Mouse (Mus musculus) layer of hippocampus, adult 9-10 months (tissue): ENCODE results near the gene Tex22.
A peak's percentile ranks its signal among the peaks of the same experiment; 100 is the strongest.

Experiments used
- DNase-seq: peaks from one replicate; pipeline ENCODE4 v3.0.0; 2022; ENCODE audit warnings: low spot score

Tex22 gene

DNA sequence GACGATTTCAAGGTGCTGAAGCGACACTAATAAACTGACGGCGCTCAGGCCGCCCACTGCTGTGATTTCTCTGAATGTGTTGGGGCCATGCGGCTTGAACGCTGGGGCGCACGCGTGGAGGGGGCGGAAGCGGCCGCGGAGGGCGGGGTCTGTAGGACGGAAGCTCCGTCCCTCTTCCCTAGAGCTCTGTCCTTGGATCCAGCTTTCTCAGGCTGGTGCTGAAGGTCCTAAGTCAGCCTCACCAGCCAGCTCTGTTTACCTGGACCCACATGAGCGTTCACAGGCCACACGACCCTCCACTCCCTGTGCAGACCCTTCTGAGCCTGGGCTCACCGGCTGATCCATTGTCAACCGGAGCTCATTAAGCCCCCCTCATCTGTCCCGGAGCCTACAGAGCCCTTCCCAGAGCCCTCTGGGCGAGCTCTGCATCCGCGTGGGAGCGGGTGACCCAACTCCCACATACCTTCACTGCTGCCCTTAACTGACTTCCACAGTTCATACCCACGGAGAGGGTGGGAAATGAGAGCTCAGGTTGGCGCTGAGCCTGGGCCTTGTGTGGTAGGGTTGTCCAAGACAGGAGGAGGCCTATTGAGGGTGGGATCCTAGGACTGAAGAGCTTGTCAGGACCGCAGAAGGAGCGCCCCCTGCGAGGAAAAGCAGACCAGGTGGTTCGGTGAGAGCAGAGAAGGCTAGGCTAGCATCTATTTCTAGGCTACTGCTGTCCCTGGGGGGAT lies at the start of gene Tex22:
Gene Tex22, plus strand, starts transcription at position 174 of the 734 bp plus-strand sequence.
- peak; percentile 55 for DNase-seq

DNA sequence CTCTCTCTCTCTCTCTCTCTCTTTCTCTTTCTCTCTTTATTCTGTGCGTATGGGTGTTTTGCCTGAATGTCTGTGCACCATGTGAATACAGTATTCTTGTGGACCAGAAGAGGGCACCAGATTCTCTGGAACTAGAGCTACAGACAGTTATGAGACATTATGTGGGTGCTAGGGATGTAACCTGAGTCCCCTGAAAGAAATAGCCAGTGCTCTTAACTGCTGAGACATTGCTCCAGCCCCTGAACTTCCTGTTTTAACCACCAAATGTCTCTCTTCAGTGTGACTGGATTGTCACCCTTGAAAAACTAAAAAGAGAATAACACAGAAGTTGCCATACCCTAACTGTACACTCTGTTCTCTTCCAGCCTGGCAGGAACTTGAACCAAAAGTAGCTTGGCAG lies 47.7 kb upstream of the Tex22 start:
- DNase-seq: no peak

DNA sequence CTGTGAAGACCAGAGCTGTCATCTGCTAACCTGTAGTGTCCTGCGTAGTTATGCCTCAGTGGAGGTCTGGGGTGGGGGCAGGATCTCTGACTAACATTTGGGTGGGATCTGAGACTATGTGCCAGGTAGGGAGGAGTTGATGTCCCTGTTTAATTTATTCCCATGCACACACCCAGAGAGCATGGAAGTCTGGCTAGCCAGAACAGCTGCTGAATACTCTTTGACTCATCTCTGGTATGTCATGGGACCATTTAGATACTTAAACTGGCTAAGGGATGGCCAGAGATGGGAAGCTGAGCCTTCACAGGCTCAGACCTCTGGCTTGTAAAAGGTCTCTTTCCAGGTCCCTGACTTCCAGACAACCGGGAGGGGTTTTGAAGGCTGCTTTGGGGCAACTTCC lies 46.8 kb upstream of the Tex22 start:
- no peak for DNase-seq

DNA sequence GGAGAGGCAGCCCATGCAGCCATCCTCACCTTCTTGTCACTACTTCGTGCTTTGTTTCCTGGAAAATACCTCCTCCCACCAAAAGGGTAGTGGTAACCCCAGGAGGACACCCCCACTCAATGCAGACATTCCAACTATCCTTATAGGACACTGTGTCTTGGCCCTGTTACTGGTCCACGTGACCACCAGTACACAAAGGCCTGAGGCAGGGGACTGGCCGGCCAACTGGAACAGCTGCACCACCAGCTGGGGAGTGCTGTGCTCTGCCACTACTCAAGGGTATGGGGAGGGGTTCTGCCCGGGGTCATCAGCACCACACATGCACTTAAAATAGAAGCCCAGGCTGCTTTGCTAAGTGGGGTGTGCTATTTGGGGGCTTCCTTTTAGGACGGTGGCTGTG lies 46.2 kb upstream of the Tex22 start:
- no peak for DNase-seq

DNA sequence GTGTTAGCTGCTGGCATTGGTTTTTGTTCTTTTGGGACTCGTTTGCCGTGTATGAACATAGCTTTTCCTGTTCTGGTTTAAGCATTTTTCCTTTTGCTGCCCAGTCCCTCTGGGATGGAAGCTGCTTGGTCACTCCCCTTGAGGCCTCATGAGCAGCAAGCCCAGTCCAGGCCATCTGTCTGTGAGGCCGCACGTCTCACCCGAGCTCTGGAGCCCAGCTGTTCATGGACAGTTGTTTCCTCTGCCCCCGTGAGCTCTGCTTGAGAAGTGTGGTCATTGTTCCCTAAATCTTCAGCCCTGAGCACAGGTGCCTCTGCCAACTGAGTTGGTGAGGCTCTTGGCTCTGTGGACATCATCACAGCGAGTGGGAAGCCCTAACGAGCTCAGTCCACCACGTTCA lies 45.4 kb upstream of the Tex22 start:
- DNase-seq: no peak

DNA sequence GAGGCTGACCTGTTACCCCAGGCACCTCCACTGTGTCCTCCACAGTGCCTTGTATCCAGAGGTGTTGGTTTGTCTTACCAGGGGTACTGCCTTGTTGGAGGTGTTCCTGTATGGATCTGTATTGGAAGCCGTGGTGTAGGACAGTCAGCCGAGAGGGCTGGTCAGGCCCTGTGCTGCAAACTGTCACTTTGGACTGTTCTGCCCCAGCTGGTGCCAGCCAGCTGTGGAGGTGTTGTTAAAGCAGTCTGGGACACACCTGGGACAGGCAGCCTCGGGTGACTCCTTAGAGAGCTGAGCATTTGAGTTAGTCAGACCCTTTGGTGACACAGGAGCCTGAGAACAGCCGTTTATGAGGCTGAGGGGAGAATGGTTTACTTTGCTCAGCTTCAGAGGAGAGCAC lies 44.3 kb upstream of the Tex22 start:
- no peak for DNase-seq

DNA sequence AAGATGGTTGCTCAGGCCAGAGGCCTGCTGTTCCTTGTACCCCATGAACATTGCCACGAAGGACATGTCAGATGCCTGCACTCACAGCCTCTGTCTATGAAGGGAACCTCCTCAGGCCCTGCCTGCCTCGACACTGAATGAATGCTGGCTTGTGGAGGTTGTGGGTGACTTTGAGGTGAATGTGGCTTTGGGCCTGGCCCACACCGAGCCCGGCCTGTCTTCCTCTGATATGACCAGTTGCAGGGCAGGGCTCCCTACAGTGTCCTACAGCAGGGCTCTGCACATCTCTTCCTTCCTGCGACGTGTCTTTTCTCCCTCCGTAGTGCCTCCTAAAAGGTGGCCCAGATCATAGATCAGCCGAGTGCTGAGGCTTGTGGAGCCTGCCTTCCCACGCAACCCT lies 43.3 kb upstream of the Tex22 start:
- no peak for DNase-seq

DNA sequence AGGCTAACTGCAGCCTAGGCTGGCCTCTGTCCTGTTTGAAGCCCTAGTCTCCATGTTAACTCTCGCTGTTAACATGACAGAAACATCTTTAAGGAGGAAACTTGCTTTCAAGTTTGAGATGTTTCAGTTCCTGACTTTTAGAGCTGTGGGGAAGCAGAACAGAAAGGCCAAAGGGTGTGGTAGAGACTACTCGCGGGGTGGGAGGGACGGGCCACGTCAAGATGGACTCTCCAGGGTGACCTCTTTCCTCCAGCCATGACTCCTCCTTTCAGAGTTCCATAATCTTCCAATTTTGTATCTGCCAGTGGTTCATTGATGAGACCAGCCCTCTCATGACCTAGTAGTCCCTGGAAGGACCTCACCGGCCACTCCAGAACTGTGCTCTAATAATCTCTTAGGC lies 42.9 kb upstream of the Tex22 start:
- no peak for DNase-seq

DNA sequence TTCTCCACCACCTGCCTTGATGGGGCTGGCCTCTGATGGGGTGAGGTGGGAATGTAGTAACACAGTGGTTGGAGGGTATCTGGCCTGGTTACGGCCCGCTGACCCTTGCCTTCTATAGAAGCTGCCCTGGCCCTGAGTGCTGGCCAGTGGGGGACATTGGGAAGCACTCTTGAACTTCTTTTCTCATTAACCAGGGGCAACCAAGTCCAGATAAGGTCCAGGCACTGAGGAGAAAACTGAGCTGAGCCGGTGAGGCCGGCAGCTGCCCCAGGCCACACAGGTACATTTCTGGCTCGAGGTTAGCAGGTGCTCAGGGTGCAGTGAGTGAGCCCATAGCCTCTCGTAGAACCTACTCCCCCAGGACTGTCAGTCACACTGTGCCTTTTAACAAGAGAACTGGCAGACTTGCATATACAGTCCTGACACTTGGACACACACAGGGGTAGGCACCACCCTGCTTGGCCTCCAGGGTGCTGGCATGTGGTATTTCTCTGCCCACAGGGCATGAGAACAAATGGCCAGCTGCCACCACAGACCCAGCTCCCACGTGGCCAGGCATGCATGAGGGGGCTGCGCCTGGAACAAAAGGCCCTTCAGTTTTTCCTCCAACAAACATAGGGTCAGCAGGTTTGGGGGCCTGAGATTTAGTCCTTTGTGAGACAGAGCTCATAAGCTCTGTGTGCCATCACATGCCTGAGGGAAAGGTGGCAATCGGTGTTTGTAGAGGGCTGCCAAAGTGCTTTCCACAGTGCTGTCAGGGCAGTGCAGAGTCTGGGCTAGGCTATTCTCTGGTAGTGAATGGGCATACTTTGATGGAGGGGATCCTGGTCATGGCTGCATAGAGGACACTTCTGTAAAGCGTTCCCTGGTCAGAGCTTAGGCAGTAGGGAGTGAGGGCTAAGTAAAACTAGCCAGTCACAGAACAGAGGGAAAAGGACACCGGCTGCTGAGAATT lies 41.7 kb upstream of the Tex22 start:
- DNase-seq: peak; percentile 36

DNA sequence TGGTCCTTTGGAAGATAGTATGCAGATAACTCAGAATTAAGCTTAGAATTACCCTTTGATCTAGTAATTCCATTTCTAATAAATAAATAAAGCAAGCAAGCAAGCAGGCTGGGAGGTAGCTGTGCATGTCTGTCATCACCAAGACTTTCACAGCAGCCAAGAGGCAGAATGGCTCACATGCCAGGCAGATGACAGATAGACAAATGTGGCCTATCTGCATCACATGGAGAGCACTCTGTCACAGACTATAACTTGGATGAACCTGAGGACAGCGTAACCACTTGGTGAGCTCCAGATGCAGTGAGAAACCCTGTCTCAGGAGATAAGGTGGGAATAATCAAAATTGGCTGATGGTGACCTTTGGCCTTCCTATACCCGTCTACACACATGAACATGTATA lies 39.2 kb upstream of the Tex22 start:
- DNase-seq: no peak

DNA sequence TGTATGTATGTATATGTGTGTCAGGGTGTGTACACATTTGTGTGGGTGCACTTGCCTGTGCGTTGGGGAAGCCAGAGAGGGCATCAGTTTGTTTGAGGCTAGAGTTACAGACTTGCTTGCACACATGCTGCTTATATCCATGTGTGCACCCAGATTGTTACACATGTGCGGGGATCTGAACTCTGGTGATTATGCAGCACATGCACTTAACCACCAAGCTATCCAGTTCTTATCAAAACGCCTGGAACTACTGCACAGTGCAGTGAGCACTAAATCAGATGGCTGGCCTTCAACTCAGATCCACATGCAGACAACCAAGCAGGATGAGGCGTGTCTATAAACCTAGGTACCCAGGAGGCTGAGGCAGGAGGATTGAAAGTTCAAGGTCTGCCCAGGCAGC lies 37.3 kb upstream of the Tex22 start:
- no peak for DNase-seq

DNA sequence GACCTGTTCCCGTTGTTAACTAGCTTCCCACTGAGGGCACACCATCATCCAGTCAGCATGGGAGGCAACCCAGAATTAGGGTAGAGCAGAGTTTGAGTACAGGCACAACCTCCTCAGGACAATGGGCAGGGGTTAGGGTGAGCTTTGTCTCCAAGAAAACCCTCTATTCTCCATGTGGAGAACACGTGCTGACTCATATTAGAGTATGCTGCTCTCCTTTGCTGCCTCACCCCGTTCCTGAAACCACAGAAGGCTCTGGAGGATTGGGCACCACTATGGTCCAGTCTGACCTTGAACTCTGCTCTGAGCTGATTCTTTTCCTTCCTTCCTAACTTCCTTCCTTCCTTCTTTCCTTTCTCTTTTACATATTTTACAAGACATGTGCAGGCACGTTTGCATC lies 35.9 kb upstream of the Tex22 start:
- no peak for DNase-seq

DNA sequence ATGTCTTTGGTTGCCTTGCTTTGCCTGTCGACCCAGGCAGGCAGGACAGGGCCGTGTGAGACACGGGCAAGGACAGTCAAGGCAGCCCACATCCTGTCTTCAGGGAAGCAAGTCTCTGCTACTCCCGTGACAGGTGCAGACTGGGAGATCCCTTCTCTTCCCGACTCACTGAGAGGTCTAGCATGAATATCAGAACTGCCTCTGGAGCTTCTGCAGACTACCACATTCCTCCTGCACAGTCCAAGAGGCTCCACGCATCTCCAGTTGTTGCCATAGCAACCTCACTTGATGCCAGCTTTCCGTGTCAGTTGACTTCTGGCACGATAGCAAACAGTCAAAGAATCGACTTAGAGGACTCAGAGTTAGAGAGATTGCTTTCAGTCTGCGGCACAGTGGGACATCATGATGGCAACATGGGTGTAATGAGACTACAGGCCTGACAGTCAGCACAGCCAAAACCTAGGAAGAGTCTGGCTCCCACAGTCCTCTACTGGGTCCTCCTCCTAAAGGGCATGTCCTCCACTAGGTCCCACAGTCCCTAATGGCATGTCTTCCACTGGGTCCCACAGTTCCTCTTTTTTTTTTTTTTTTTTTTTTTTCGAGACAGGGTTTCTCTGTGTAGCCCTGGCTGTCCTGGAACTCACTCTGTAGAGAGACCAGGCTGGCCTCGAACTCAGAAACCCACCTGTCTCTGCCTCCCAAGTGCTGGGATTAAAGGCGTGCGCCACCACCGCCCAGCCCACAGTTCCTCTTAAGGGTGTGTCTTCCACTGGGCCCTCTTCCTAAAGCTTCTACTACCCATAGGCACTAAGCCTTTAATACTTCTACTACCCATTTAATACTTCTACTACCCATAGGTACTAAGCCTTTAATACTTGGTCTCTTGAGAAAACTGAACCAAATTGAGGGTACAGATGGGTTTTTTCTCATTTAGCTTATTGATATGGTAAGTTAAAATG lies 32.5 kb upstream of the Tex22 start:
- DNase-seq: peak; percentile 47

DNA sequence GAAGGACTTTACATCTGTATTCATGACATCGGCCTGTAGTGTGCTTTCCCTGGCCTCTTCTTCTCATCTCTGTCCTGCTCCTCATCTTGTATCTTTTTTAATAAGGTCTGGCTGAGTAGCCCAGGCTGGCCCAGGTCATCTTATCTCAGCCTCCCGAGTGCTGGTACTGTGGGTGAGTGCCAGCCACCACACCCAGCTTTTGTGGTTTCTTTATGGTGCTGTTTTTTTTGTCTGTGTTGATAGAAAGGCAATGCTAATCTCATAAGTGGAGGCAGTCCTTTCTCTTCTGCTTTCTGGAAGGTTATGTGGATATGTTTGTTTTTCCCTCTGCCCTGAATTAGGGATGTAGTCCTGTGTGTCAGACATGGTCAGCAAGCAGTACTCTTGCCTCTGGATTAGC lies 31.8 kb upstream of the Tex22 start:
- no peak for DNase-seq

DNA sequence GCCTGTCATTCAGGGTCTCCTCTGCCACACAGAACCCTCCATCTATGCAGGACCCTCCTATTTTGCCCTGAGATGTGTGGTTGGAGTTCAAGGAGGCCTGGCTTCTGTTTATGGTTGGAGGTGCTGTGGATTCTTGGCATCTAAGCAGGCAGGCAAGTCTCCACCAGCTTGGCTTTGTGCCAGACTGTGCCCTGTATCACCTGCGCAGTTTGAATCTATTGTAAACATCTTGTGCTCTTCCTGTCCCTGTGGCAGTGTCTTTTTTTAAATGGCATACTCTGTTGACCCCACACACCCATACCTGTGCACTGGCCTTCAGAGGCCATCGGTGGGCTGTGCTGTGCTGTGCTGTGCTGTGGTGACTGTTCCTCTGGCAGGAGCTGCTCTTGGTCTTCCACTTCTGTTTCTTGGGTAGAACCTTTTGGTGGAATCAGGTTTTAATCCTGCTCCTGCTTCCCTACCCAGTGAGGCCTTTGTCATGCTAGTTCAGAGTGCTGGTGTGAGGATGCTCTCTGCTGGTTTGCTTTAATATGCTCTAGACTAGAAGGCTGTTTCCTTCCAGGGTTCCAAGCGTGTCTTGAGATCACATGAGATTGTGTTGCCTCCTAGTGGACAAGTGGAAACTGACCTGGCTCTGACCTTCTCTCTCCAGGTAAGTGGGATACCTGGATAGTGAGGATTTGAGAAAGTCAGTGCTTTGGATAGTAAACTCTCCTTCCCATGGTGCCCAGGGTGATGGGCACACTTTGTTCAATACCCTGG lies 29.2 kb upstream of the Tex22 start:
- peak; percentile 31 for DNase-seq

DNA sequence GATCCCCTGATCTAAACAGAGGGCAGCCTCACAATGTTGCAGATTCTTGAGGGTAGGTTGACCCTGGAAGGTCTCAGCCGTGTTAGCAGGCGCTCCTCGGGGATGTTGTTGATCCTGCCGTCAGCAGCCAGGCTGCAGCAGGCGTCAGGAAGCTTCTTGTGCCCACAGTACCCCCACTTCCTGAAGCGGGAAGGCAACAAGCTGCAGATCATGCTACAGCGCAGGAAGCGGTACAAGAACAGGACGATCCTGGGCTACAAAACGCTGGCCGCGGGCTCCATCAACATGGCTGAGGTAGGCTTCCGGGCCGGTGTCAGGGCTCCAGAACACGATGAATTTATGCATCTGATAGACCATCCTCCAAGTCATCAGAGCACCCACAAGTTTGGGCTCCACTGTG lies 27.4 kb upstream of the Tex22 start:
- no peak for DNase-seq

DNA sequence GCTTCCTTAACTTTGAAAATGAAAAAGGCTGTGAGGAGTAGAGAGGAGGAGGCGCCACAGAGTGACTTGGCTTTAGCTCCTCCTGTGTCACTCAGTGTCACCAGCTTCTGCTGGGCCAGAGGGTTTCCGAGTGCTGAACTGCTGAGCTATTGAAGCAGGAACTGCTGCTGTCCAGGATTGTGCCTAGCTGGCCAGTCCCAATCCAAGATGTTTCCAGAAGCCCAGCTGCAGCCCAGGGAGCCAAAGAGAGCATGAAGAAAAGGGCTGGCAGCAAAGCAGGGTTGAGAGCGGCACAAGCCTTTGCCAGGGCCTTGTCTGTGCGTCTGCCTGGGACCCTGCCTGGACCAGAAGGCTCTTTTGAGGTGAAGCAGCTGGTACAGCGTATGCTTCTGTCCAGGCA lies 26.2 kb upstream of the Tex22 start:
- DNase-seq: no peak

DNA sequence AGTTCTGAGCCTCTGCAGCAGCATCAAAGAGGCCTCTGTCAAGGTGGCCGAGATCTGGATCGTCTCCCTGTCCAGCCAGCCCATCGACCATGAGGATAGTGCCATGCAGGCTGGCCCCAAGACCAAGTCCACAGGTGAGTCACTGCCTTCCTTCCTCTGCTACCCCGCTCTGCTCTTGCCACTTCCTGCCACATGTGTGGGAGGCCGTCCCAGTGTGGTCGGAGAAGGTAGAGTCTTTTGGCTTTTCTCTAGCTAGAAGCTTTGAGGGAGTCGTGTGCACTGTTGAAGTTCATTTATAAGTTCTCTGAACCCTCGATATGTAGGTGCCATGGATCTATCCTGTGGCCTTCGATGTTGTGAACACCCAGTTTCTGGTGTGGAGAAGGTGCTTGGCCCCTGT lies 24.5 kb upstream of the Tex22 start:
- DNase-seq: no peak

DNA sequence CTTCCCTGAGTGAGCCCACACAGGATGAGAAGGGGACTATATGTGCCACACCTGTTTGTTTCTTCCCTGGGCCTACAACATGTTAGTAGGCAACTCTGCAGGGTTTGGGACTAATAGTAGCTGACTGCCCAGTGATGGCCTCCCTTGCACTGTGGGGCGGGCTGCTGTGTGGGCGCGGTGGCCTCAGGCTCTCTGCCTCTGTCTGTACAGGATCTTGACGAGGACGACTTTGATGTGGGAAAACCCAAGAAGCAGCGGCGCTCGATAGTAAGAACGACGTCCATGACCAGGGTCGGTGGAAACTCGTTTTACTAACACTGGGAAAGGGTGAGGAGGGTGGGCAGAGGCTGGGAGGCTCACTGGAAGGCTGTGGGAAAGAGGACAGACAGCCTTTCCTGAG lies 23.6 kb upstream of the Tex22 start:
- DNase-seq: no peak

DNA sequence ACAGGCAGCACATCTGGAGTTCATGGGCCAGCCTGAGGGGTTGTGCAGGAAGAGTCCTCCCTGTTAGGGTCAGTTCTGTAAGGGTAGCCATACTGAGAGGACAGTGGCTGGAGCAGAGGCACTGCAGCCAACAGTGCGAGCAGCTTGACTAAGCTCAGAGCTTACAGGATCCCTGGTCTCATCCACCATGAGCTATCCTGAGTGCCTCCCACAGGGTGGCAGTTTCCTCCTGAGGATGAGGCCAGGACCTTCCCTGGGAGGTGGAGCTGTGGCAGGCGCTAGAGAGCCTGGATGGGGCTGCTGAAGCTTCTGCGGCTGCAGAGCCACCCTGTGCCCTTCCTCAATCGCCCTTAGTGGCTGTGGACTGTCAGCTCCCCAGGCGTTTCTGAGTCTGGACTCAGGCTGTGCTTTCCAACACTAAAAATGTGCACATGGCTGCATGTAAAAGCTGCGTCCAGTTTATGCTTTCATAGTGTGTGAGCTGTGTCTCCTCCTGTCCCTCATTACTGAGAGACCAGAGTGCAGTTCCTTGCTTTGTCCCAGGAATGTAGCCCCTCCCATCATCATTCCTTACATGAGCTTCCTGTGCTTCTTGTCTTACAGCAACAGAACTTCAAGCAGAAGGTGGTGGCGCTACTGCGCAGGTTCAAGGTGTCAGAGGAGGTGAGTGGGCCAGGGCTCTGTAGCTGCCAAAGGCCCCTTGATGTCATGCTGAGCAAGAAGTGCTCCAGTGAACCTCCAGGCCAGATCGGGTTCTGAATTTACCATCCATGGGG lies 22.5 kb upstream of the Tex22 start:
- DNase-seq: no peak

DNA sequence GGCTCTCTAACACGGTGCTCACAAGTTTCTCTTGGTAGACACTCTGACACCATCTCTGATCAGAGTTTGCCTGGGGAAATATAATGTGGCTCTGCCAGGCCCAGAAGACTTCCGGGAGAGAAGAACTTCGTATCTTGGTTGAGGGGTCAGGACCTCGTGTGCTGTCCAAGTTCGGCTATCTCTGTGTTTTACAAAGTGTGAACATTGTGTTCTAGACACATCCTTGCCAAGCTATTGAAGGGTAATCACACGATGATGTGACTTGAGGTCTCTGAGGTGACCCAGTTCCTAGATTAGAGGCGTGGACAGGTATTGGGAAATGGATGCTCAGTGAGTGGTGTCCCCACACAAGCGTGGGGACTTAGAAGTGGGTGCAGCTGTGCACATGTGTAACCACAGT lies 18.2 kb upstream of the Tex22 start:
- no peak for DNase-seq
